Comparison of ENCODE assay signal across 9 mouse cellular contexts in the genomic region with DNA sequence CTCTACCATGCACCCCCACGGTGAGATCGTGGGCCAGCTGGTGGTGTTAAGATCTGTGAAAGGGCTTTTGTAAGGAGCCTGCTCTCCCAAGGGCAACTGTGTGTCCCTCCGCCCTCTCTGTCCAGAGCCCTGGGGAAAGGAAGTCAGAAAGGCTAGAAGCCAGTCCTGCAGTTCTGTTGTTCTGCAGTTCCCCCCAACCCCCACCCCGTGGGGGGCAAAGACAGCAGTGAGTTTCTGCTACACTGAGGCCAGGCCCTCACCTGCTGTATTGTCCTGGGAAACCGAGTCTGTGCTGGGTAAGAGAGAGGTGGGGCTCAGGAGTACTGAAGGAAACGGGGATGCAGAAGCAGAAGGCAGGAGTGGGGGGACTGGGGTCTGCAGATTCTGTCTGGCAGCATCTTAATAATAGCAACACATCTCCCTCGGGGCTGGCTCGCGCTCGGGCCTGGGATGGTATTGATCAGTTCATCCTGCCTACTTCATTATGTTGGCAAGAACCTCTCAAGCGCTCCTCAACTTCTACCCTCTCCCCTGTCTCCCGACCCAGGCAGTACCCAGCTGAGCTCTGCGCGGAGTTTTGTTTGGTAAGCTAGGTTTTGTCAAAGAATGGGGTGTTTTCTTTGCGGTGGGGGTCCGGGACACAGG. TPM values are rescaled to one million over a fixed set of nuclear protein-coding genes. Genes with fewer than 3 reads are reported as not detected.
A peak's percentile ranks its signal among the peaks of the same experiment; 100 is the strongest.
DNase-seq lines count a peak whose midpoint lies in the region; ATAC-seq and TF ChIP-seq lines count a peak whose summit lies in the region.
"Had no signal": no experiment of that assay in that cellular context is flagged by ENCODE, and none has a peak within 500 bp of the region (broad histone marks: within the 10 kb centered on the region; RNA-seq: fewer than 3 reads in every experiment).

Gene Kcna2, plus strand, starts transcription at position 336 of the 645 bp plus-strand sequence.

- 5% methylated on average over 16 of the region's 16 CpGs for WGBS in intestine, embryonic 15.5 days
- 3% methylated on average over 16 of the region's 16 CpGs for WGBS in midbrain, embryonic 14.5 days

- H3K36me3 ChIP-seq in testis, adult 2 months (ENCODE audit: control insufficient read depth, insufficient read depth, low read length): no peaks in the 10 kb centered on the region
- H3K36me3 ChIP-seq in intestine, embryonic 15.5 days: no peaks in the 10 kb centered on the region
- H3K36me3 ChIP-seq in midbrain, embryonic 14.5 days (ENCODE audit: control insufficient read depth, insufficient read depth, low read length): no peaks in the 10 kb centered on the region

- peak; percentile 24 to 44 for DNase-seq in frontal cortex, postnatal 10 days (ENCODE audit: low spot score in 2 of 2)
- no peak for DNase-seq in frontal cortex, postnatal 36 days (ENCODE audit: low spot score in 2 of 2)
- DNase-seq in testis, postnatal 10 days (ENCODE audit: low spot score): no peak
- DNase-seq in midbrain, embryonic 14.5 days: peak; percentile 55
- DNase-seq in adrenal gland, postnatal 4 days (ENCODE audit: low spot score in 2 of 2): no peak
- DNase-seq in yolk sac, embryonic 10.5 days (ENCODE audit: low spot score): no peak

- peak within 1 kb of the TSS; percentile 34 for H3K9ac ChIP-seq in intestine, embryonic 15.5 days
- H3K9ac ChIP-seq in midbrain, embryonic 14.5 days (replicated peaks; ENCODE audit: low read length): peak within 1 kb of the TSS; percentile 85
- H3K9ac ChIP-seq: liver, embryonic 14.5 days had no signal

- H3K4me2 ChIP-seq in intestine, embryonic 15.5 days (replicated peaks): peak within 1 kb of the TSS; percentile 94
- peak within 1 kb of the TSS; percentile 91 for H3K4me2 ChIP-seq in midbrain, embryonic 14.5 days (ENCODE audit: low read length)

- H3K27me3 ChIP-seq in testis, adult 2 months (ENCODE audit: control insufficient read depth, insufficient read depth, low read length): peaks cover 4% of the 10 kb centered on the region
- H3K27me3 ChIP-seq in intestine, embryonic 15.5 days (replicated peaks): peaks cover 57% of the 10 kb centered on the region
- peaks cover 6% of the 10 kb centered on the region; the same call in 1 of the 2 replicates for H3K27me3 ChIP-seq in midbrain, embryonic 14.5 days (ENCODE audit: control insufficient read depth, insufficient read depth, low read length)

- peaks cover 13% of the 10 kb centered on the region for H3K4me1 ChIP-seq in testis, adult 2 months (ENCODE audit: control insufficient read depth, insufficient read depth, low read length)
- H3K4me1 ChIP-seq in intestine, embryonic 15.5 days (replicated peaks): peaks cover 20% of the 10 kb centered on the region; the same call in 1 of the 2 replicates
- peaks cover 24% of the 10 kb centered on the region for H3K4me1 ChIP-seq in midbrain, embryonic 14.5 days (ENCODE audit: control insufficient read depth, insufficient read depth, low read length)

- no peak for TF ChIP-seq POLR2A in testis, adult 2 months (IDR thresholded peaks at IDR 0.05; ENCODE audit: control insufficient read depth, low read depth, low read length)

- no peaks in the 10 kb centered on the region for H3K9me3 ChIP-seq in intestine, embryonic 15.5 days
- H3K9me3 ChIP-seq in midbrain, embryonic 14.5 days (ENCODE audit: control insufficient read depth, low read length): no peaks in the 10 kb centered on the region

- no peak within 1 kb of the TSS for H3K27ac ChIP-seq in testis, adult 2 months (ENCODE audit: control insufficient read depth, insufficient read depth, low read depth, low read length)
- no peak within 1 kb of the TSS for H3K27ac ChIP-seq in intestine, embryonic 15.5 days
- H3K27ac ChIP-seq in midbrain, embryonic 14.5 days (replicated peaks; ENCODE audit: low read depth, low read length): peak within 1 kb of the TSS; percentile 87
- H3K27ac ChIP-seq: liver, embryonic 14.5 days had no signal

- H3K4me3 ChIP-seq in testis, adult 2 months (ENCODE audit: control insufficient read depth, low read depth, low read length): peak within 1 kb of the TSS; percentile 28
- H3K4me3 ChIP-seq in intestine, embryonic 15.5 days (replicated peaks): peak within 1 kb of the TSS; percentile 43
- peak within 1 kb of the TSS; percentile 76 for H3K4me3 ChIP-seq in midbrain, embryonic 14.5 days (replicated peaks; ENCODE audit: low read depth, low read length)

- TF ChIP-seq CTCF in testis, adult 2 months (IDR thresholded peaks at IDR 0.05; ENCODE audit: control insufficient read depth, insufficient read depth, insufficient replicate concordance, low read depth, low read length): no peak

- no peak for ATAC-seq in intestine, embryonic 15.5 days
- peak; percentile 29 for ATAC-seq in midbrain, embryonic 14.5 days (ENCODE audit: low FRiP score, low TSS enrichment)

RNA-seq across cellular contexts. Expression of gene Kcna2, which starts in this region (rescaled TPM):
- 0.07 TPM in 1 of 2 replicates, not detected in the other for polyA plus RNA-seq in testis, adult 2 months (2012; rRNA removed)
- polyA plus RNA-seq in intestine, embryonic 15.5 days (2015; fragmentation: Nextera tagmentation; extraction: Ambion mirVana): 0.08 and 0.09 TPM in 2 replicates
- 1.5 and 2.0 TPM in 2 replicates for polyA plus RNA-seq in midbrain, embryonic 14.5 days (2014; fragmentation: Nextera tagmentation; extraction: Ambion mirVana)
- total RNA-seq in adrenal gland, postnatal 4 days (2021): 1 to 10 TPM; 3.1 to 4.0 TPM

Comparison
In these comparisons a context has a peak if more than half of its experiments do, and no peak if none do; other contexts are left out.
1. DNase-seq: peak in frontal cortex, postnatal 10 days (2 of 2) and midbrain, embryonic 14.5 days (single experiment); none in frontal cortex, postnatal 36 days (0 of 2), testis, postnatal 10 days (single experiment), adrenal gland, postnatal 4 days (0 of 2) and yolk sac, embryonic 10.5 days (single experiment).
2. Peak in every context shown above with its lines, with median percentiles within 50 percentile points of each other: H3K4me3 ChIP-seq.